Mouse (Mus musculus): ENCODE results near the gene Psmc4. TPM values are rescaled to one million over a fixed set of nuclear protein-coding genes. Genes with fewer than 3 reads are reported as not detected.

The Psmc4 gene
- polyA plus RNA-seq (2016; fragmentation: Nextera tagmentation; extraction: Ambion mirVana): 446 and 458 TPM in 2 replicates

GRCm38 (mm10) chr7:28049476-28050409 lies at the start of gene Psmc4:
Gene Psmc4 (minus strand): TSS chr7:28050101.
- Histone ChIP-seq H3K4me3 (peak within 1 kb of the TSS; percentile 91), H3K4me1 (peaks cover 20% of the 10 kb centered on the region), H3K27me3 (ENCODE audit: low read depth, poor library complexity, severe bottlenecking) (no peaks in the 10 kb centered on the region), H3K27ac (replicated peaks) (peak within 1 kb of the TSS; percentile 87), H3K36me3 (peaks cover 44% of the 10 kb centered on the region), H3K9me3 (replicated peaks) (no peaks in the 10 kb centered on the region)
- peak; percentile 97 for DNase-seq (ENCODE audit: low spot score)
- WGBS: under 1% methylated on average over 52 of the region's 52 CpGs

GRCm38 (mm10) chr7:28099101-28099500 lies 49.2 kb upstream of the Psmc4 start:
- no peak for DNase-seq (ENCODE audit: low spot score)
- H3K4me3 ChIP-seq: no peak overlapping the region
- no peak overlapping the region for H3K27ac ChIP-seq (replicated peaks)
- no peaks in the 10 kb centered on the region for H3K36me3 ChIP-seq
- peaks cover 18% of the 10 kb centered on the region for H3K9me3 ChIP-seq (replicated peaks)
- 94% methylated on average over 16 of the region's 16 CpGs for WGBS
- H3K4me1 ChIP-seq: no peaks in the 10 kb centered on the region
- H3K27me3 ChIP-seq (ENCODE audit: low read depth, poor library complexity, severe bottlenecking): peaks cover 4% of the 10 kb centered on the region; the same call in 1 of the 2 replicates

DNA sequence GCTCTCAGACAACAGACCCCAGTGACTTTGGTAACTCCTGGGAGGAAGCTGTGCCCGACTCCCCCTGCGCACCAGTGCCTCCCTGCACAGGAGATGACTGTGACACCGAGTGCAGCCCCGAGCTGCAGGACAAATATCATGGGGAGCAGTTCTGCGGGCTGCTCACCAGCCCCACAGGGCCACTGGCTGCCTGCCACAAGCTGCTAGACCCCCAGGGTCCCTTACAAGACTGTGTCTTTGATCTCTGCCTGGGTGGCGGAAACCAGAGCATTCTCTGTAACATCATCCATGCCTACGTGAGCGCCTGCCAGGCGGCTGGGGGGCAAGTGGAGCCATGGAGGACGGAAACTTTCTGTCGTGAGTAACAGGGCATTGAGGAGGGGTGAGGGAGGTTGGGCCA lies 43.6 kb upstream of the Psmc4 start:
- no peak overlapping the region for H3K27ac ChIP-seq (replicated peaks)
- H3K4me3 ChIP-seq: no peak overlapping the region
- no peaks in the 10 kb centered on the region for H3K4me1 ChIP-seq
- H3K27me3 ChIP-seq (ENCODE audit: low read depth, poor library complexity, severe bottlenecking): no peaks in the 10 kb centered on the region
- 53% methylated on average over 11 of the region's 11 CpGs for WGBS
- H3K36me3 ChIP-seq: no peaks in the 10 kb centered on the region
- no peak for DNase-seq (ENCODE audit: low spot score)
- peaks cover under 1% of the 10 kb centered on the region for H3K9me3 ChIP-seq (replicated peaks)

DNA sequence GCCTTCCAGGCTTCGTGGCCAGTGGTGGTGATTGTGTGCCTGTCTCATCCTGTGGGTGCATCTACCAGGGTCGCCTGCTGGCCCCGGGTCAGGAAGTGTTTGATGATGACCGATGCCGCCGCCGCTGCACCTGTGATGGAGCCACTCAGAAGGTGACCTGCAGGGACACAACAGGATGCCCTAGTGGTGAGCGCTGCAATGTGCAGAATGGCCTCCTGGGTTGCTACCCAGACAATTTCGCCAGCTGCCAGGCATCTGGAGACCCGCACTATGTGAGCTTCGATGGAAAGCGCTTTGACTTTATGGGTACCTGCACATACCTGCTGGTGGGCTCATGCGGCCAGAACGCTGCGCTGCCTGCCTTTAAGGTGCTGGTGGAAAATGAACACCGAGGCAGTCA lies 36.3 kb upstream of the Psmc4 start:
- H3K27ac ChIP-seq (replicated peaks): no peak overlapping the region
- no peak overlapping the region for H3K4me3 ChIP-seq
- H3K9me3 ChIP-seq (replicated peaks): peaks cover 5% of the 10 kb centered on the region
- 84% methylated on average over 16 of the region's 16 CpGs for WGBS
- no peaks in the 10 kb centered on the region for H3K4me1 ChIP-seq
- no peaks in the 10 kb centered on the region for H3K36me3 ChIP-seq
- no peaks in the 10 kb centered on the region for H3K27me3 ChIP-seq (ENCODE audit: low read depth, poor library complexity, severe bottlenecking)
- DNase-seq (ENCODE audit: low spot score): no peak

- Histone ChIP-seq H3K27me3 (ENCODE audit: low read depth, poor library complexity, severe bottlenecking) (no peaks in the 10 kb centered on the region), H3K4me3 (no peak overlapping the region), H3K9me3 (replicated peaks) (peaks cover 5% of the 10 kb centered on the region), H3K27ac (replicated peaks) (no peak overlapping the region), H3K36me3 (no peaks in the 10 kb centered on the region), H3K4me1 (no peaks in the 10 kb centered on the region)
- no peak for DNase-seq (ENCODE audit: low spot score)
- 85% methylated on average over 7 of the region's 7 CpGs for WGBS
Measured at GRCm38 (mm10) chr7:28084215-28084614, 34.3 kb upstream of the Psmc4 start.

DNA sequence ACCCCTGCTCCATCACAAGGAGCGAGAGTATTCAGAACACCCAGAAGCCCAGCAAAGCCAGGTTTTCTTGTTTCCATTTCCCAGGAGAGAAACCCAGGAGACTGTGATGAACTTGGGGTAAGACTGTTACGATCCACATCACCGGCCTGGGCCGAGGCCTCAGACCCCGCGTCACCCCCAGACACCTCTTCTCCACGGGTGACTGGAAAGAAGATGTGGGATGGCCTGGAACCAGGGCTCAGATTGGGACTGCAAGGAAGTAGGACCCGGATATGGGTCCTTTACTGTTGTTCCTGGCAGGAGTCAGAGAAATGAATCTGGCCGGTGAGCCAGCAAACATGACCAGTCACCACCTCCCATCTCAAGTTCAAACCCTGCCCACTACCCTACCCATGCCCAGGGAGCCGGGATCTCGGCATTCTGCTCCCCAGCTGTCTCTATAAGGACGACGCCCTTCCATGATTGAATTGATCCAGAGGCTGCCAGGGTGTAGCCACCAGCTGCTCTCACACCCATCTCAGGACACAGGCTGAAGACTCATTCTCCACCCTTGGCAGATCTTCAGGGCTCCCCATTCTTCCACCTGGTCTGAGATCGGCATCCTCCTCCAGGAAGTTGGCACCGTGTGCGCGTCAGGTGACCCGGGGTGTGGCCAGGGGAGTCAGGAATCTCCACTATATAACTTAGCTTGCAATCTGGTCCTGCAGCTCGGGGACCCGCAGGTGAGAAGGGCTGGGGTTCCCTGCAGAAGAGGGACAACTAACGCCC lies 20.8 kb upstream of the Psmc4 start, which contains the start of gene Fcgbp:
Gene Fcgbp (plus strand): TSS at position 706 of the 768 bp plus-strand sequence.
- DNase-seq (ENCODE audit: low spot score): no peak
- Histone ChIP-seq H3K36me3 (no peaks in the 10 kb centered on the region), H3K4me3 (no peak within 1 kb of the TSS), H3K27ac (replicated peaks) (no peak within 1 kb of the TSS), H3K27me3 (ENCODE audit: low read depth, poor library complexity, severe bottlenecking) (no peaks in the 10 kb centered on the region), H3K9me3 (replicated peaks) (no peaks in the 10 kb centered on the region), H3K4me1 (no peaks in the 10 kb centered on the region; the same call in 1 of the 2 replicates)
- WGBS: 89% methylated on average over 21 of the region's 21 CpGs

GRCm38 (mm10) chr7:28069546-28070172 lies 19.8 kb upstream of the Psmc4 start:
- WGBS: 50% methylated on average over 3 of the region's 3 CpGs
- H3K4me3 ChIP-seq: no peak overlapping the region
- no peak overlapping the region for H3K27ac ChIP-seq (replicated peaks)
- H3K27me3 ChIP-seq (ENCODE audit: low read depth, poor library complexity, severe bottlenecking): no peaks in the 10 kb centered on the region
- DNase-seq (ENCODE audit: low spot score): no peak
- no peaks in the 10 kb centered on the region; the same call in 1 of the 2 replicates for H3K4me1 ChIP-seq
- no peaks in the 10 kb centered on the region for H3K36me3 ChIP-seq
- no peaks in the 10 kb centered on the region for H3K9me3 ChIP-seq (replicated peaks)

DNA sequence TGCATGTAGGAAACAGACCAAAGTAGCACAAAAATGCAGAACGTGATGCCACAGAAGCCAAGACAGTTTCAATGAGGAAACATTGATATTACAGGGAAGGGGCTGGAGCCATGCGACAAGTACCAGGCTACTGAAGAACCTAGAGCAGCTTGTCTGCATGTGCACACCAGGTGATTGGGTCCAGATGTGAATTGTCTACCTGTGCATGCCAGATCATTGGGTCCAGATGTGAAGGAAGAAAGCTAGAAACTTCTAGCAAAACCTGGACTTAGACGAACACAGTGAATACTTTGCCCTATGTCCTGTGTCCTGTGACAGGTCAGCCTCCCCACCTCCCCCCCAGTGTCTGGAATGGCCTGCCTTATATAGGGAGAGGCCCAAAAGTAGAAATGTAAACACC lies 18.8 kb upstream of the Psmc4 start:
- Histone ChIP-seq H3K9me3 (replicated peaks) (no peaks in the 10 kb centered on the region), H3K27me3 (ENCODE audit: low read depth, poor library complexity, severe bottlenecking) (no peaks in the 10 kb centered on the region), H3K27ac (replicated peaks) (no peak overlapping the region), H3K4me1 (no peaks in the 10 kb centered on the region; the same call in 1 of the 2 replicates), H3K36me3 (no peaks in the 10 kb centered on the region), H3K4me3 (no peak overlapping the region)
- DNase-seq (ENCODE audit: low spot score): no peak
- WGBS: 78% methylated on average over 3 of the region's 3 CpGs

DNA sequence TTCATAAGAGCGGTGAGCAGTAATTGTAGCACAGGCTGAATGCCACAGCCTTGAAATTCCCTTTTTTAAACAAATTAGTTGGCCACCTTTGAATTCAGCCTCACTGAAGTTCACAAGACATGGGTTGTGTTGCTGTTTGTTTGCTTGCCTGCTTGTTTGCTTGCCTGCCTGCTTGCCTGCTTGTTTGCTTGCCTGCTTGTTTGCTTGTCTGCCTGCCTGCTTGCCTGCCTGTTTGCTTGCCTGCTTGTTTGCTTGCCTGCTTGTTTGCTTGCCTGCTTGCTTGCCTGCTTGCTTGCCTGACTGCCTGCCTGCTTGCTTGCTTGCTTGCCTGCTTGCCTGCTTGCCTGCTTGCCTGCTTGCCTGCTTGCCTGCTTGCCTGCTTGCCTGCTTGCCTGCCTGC lies 10.1 kb upstream of the Psmc4 start:
- Histone ChIP-seq H3K27me3 (ENCODE audit: low read depth, poor library complexity, severe bottlenecking) (no peaks in the 10 kb centered on the region), H3K9me3 (replicated peaks) (peaks cover 4% of the 10 kb centered on the region; the same call in 1 of the 2 replicates), H3K4me1 (no peaks in the 10 kb centered on the region), H3K27ac (replicated peaks) (no peak overlapping the region), H3K4me3 (no peak overlapping the region), H3K36me3 (no peaks in the 10 kb centered on the region)
- DNase-seq (ENCODE audit: low spot score): no peak
- WGBS: 98% methylated on average over 1 of the region's 1 CpGs

- DNase-seq (ENCODE audit: low spot score): no peak
- H3K9me3 ChIP-seq (replicated peaks): no peaks in the 10 kb centered on the region
- H3K27ac ChIP-seq (replicated peaks): no peak overlapping the region
- WGBS: 83% methylated on average over 6 of the region's 6 CpGs
- peaks cover 16% of the 10 kb centered on the region for H3K4me1 ChIP-seq
- peaks cover 8% of the 10 kb centered on the region for H3K36me3 ChIP-seq
- no peak overlapping the region for H3K4me3 ChIP-seq
- no peaks in the 10 kb centered on the region for H3K27me3 ChIP-seq (ENCODE audit: low read depth, poor library complexity, severe bottlenecking)
Measured at GRCm38 (mm10) chr7:28053046-28053930, 3.4 kb upstream of the Psmc4 start.

DNA sequence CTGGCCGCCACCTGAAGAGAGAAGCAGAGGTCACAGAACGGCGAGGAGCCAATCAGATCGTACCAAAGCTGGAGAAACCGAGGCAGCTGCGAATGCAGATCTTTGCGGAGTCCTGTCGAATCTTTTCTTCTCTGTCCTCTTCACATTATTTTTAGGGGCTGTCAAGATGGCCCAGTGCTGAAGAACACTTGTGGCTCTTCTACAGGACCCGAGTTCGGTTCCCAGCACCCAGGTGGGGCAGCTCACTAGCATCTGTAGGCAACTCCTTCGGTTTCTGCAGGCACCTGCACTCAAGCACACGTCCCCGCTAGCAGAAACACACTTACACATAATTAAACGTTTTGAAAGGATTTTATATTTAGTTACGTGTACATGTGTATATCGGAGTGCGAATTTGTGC lies 683 bp upstream of the Psmc4 start:
- peak; percentile 39 for DNase-seq (ENCODE audit: low spot score)

DNA sequence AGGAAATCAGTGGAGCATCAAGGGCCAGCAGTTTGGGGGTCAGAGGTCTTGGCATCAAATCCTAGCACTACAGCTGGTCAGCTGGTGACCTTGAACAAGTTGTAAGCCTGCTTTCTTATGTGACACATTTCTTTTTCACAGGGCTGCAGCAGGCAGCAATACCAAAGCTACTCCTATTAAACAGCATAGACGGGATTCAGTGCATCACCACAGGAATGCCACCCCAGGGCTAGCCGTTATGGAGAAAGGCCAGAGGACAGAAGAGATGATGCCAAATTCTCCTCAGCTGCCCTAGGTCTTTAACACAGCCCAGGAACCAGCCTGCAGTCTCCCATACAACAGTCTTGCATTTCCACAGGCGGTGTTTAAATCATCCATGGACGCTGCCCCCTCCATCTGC lies 5.4 kb downstream of the Psmc4 start:
- 95% methylated on average over 4 of the region's 4 CpGs for WGBS
- Histone ChIP-seq H3K4me3 (no peak overlapping the region), H3K36me3 (peaks cover 96% of the 10 kb centered on the region), H3K4me1 (peaks cover 15% of the 10 kb centered on the region), H3K9me3 (replicated peaks) (no peaks in the 10 kb centered on the region), H3K27ac (replicated peaks) (no peak overlapping the region), H3K27me3 (ENCODE audit: low read depth, poor library complexity, severe bottlenecking) (no peaks in the 10 kb centered on the region)
- DNase-seq (ENCODE audit: low spot score): no peak

More for the DNA sequence above, 683 bp upstream of the Psmc4 start:
- Histone ChIP-seq H3K4me1 (peaks cover 20% of the 10 kb centered on the region), H3K9me3 (replicated peaks) (no peaks in the 10 kb centered on the region), H3K27me3 (ENCODE audit: low read depth, poor library complexity, severe bottlenecking) (no peaks in the 10 kb centered on the region), H3K27ac (replicated peaks) (peak overlapping the region; percentile 75), H3K36me3 (peaks cover 35% of the 10 kb centered on the region), H3K4me3 (peak overlapping the region; percentile 91)
- WGBS: 62% methylated on average over 17 of the region's 17 CpGs
